Mouse (Mus musculus) neural tube, embryonic 14.5 days (tissue): ENCODE data around the gene Cd99l2. TPM values are rescaled to one million over a fixed set of nuclear protein-coding genes. Genes with fewer than 3 reads are reported as not detected.
A peak's percentile ranks its signal among the peaks of the same experiment; 100 is the strongest.
"Not testable (repeated sequence)": the region's sequence is repeated elsewhere in the genome, so short reads cannot be mapped to it uniquely, and the experiment has no call there.

Experiments used
- ATAC-seq: fragments of 200-750 bp; cut with Nextera tagmentation; 2 replicates; pipeline ENCODE4 v1.8.0; 2017; ENCODE audit warnings: low read depth, mild to moderate bottlenecking, moderate TSS enrichment, moderate library complexity
- H3K27ac ChIP-seq: fragments of 300-500 bp; sonication (generic); 2 replicates; pipeline ENCODE4 v1.5.1; 2014; ENCODE audit warnings: low read depth, mild to moderate bottlenecking, control low read depth, low read length, moderate library complexity, mixed read lengths
- H3K27me3 ChIP-seq: fragments of 300-500 bp; sonication (generic); 2 replicates; pipeline ENCODE4 v1.6.1; 2014; ENCODE audit warnings: low read length; ENCODE audit not compliant: control insufficient read depth, insufficient read depth
- H3K36me3 ChIP-seq: fragments of 300-500 bp; sonication (generic); 2 replicates; pipeline ENCODE4 v1.6.1; 2014; ENCODE audit warnings: low read length, mixed read lengths; ENCODE audit not compliant: control insufficient read depth, insufficient read depth
- H3K4me1 ChIP-seq: fragments of 300-500 bp; sonication (generic); 2 replicates; pipeline ENCODE4 v1.6.1; 2014; ENCODE audit warnings: low read length; ENCODE audit not compliant: control insufficient read depth, insufficient read depth
- H3K4me2 ChIP-seq: fragments of 300-500 bp; sonication (generic); 2 replicates; pipeline ENCODE4 v1.6.1; 2014; ENCODE audit warnings: mild to moderate bottlenecking, low read depth, low read length, control low read depth
- H3K4me3 ChIP-seq: fragments of 300-500 bp; sonication (generic); 2 replicates; pipeline ENCODE4 v1.5.1; 2014; ENCODE audit warnings: low read depth, low read length, control low read depth, mixed read lengths
- H3K9ac ChIP-seq: fragments of 300-500 bp; sonication (generic); replicated peaks from 2 replicates; pipeline ENCODE4 v1.6.1; 2014; ENCODE audit warnings: low read depth, mild to moderate bottlenecking, control low read depth, low read length, mixed read lengths
- H3K9me3 ChIP-seq: fragments of 300-500 bp; sonication (generic); 2 replicates; pipeline ENCODE4 v1.6.1; 2016; ENCODE audit warnings: low read length; ENCODE audit not compliant: control insufficient read depth
- WGBS: fragments of 180-500 bp; shearing (Covaris S2); extraction: QIAGEN DNeasy Blood & Tissue Kit; methylation state at CpG from one replicate; pipeline ENCODE4 v1.1.7; 2014; 5-methylcytosine and 5-hydroxymethylcytosine counted together
- polyA plus RNA-seq: library from polyadenylated mRNA; unstranded; fragments of >200 nt; fragmentation: Nextera tagmentation; extraction: Ambion mirVana; gene quantifications from 2 replicates; pipeline ENCODE4 v1.2.1, GENCODE M21; 2014

Cd99l2 gene
- polyA plus RNA-seq, 1 experiment from 2014 or later: 69.9 TPM

GRCm38 (mm10) chrX:71524310-71524709 lies 31.7 kb upstream of the Cd99l2 start:
- Histone ChIP-seq H3K36me3 (no peaks in the 10 kb centered on the region), H3K9me3 (no peaks in the 10 kb centered on the region), H3K4me1 (0 out of 2 replicates have a peak, but pooled peaks cover 2% of the 10 kb centered on the region), H3K4me2 (no peak overlapping the region), H3K4me3 (no peak overlapping the region), H3K27ac (no peak overlapping the region), H3K27me3 (no peaks in the 10 kb centered on the region), H3K9ac (no peak overlapping the region)
- 80% methylated on average over 2 of the region's 2 CpGs for WGBS
- ATAC-seq: no peak

- no peaks in the 10 kb centered on the region for H3K27me3 ChIP-seq
- no peak overlapping the region for H3K27ac ChIP-seq
- ATAC-seq: no peak
- 87% methylated on average over 3 of the region's 3 CpGs for WGBS
- no peak overlapping the region for H3K4me3 ChIP-seq
- H3K4me1 ChIP-seq: no peaks in the 10 kb centered on the region
- H3K9me3 ChIP-seq: no peaks in the 10 kb centered on the region
- no peaks in the 10 kb centered on the region for H3K36me3 ChIP-seq
- no peak overlapping the region for H3K4me2 ChIP-seq
- no peak overlapping the region for H3K9ac ChIP-seq
Measured at GRCm38 (mm10) chrX:71522889-71523288, 30.2 kb upstream of the Cd99l2 start.

- H3K36me3 ChIP-seq: no peaks in the 10 kb centered on the region
- no peaks in the 10 kb centered on the region for H3K4me1 ChIP-seq
- WGBS: 90% methylated on average over 4 of the region's 4 CpGs
- H3K27ac ChIP-seq: no peak overlapping the region
- H3K9me3 ChIP-seq: no peaks in the 10 kb centered on the region
- no peak overlapping the region for H3K9ac ChIP-seq
- ATAC-seq: no peak
- H3K4me2 ChIP-seq: no peak overlapping the region
- no peak overlapping the region for H3K4me3 ChIP-seq
- no peaks in the 10 kb centered on the region for H3K27me3 ChIP-seq
Measured at GRCm38 (mm10) chrX:71519252-71519651, 26.6 kb upstream of the Cd99l2 start.

DNA sequence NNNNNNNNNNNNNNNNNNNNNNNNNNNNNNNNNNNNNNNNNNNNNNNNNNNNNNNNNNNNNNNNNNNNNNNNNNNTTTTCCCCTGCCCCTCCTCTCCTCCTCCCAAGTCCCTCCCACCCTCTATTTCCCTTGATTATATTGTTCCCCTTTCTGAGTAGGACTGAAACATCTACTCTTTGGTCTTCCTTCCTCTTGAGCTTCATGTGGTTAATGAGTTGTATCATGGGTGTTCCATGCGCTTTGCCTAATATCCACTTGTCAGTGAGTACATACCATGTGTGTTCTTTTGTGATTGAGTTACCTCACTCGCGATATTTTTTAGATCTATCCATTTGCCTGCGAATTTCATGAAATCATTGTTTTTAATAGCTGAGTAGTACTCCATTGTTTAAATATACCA lies 13.9 kb upstream of the Cd99l2 start:
- not testable (repeated sequence) for H3K9ac ChIP-seq, H3K4me1 ChIP-seq, H3K4me2 ChIP-seq, H3K9me3 ChIP-seq, H3K4me3 ChIP-seq, ATAC-seq, H3K36me3 ChIP-seq, H3K27me3 ChIP-seq, H3K27ac ChIP-seq
- 89% methylated on average over 4 of the region's 4 CpGs for WGBS

DNA sequence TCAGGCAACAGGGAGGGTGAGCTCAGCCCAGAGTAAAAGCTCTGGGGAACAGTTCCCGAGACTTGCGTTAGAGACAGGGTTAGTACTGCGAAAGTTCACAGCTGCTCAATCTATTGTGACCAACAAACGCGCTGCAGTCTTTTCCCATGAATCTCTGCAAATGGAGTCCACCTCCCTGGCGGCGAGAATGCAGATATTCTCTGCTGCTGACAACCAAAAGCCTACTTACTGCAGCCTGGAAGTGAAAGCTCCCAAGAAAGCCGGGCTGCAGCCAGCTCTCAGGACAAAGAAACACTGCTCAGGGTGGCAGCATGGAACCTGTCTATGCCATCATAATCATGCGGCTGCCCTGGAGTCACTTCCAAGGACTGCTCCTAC lies 619 bp upstream of the Cd99l2 start:
- H3K4me3 ChIP-seq: peak overlapping the region; percentile 42
- peak overlapping the region; percentile 41; the same call in 1 of the 2 replicates for H3K9ac ChIP-seq
- no peaks in the 10 kb centered on the region for H3K9me3 ChIP-seq
- H3K4me2 ChIP-seq: peak overlapping the region; percentile 61
- peak overlapping the region; percentile 88 for H3K27ac ChIP-seq
- H3K27me3 ChIP-seq: no peaks in the 10 kb centered on the region
- H3K4me1 ChIP-seq: peaks cover 2% of the 10 kb centered on the region; the same call in 1 of the 2 replicates
- 24% methylated on average over 9 of the region's 9 CpGs for WGBS
- peak; percentile 55 for ATAC-seq
- H3K36me3 ChIP-seq: no peaks in the 10 kb centered on the region

- peak; percentile 81; the same call in 1 of the 2 replicates for ATAC-seq
- no peaks in the 10 kb centered on the region for H3K27me3 ChIP-seq
- H3K4me3 ChIP-seq: peak overlapping the region; percentile 42
- H3K9ac ChIP-seq: peak overlapping the region; percentile 41
- peak overlapping the region; percentile 61 for H3K4me2 ChIP-seq
- H3K4me1 ChIP-seq: peaks cover 2% of the 10 kb centered on the region; the same call in 1 of the 2 replicates
- no peaks in the 10 kb centered on the region for H3K36me3 ChIP-seq
- H3K27ac ChIP-seq: peak overlapping the region; percentile 88
- WGBS: 12% methylated on average over 7 of the region's 17 CpGs
- H3K9me3 ChIP-seq: no peaks in the 10 kb centered on the region
Measured at GRCm38 (mm10) chrX:71491931-71492633, 567 bp downstream of the Cd99l2 start.

DNA sequence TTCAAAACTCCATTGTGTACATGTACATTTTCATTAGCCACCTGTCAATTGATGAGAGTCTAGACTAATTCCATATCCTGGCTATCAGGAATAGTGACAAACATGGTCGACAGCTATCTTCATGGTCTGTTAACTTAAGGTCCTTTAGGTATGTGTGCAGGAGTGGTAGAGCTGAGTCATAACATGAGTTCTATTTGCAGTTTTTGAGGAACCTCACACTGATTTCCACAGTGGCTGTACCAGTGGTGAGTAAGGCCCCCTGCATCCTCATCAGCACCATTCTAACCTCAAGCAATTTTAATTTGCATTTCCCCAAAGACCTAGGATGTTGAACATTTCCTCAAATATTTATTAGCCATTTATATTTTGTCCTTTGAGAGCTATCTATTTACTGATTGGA lies 3.3 kb downstream of the Cd99l2 start:
- H3K27ac ChIP-seq: no peak overlapping the region
- no peaks in the 10 kb centered on the region for H3K36me3 ChIP-seq
- WGBS: 85% methylated on average over 1 of the region's 1 CpGs
- H3K4me3 ChIP-seq: no peak overlapping the region
- ATAC-seq: no peak
- no peaks in the 10 kb centered on the region for H3K9me3 ChIP-seq
- H3K27me3 ChIP-seq: no peaks in the 10 kb centered on the region
- H3K4me2 ChIP-seq: no peak overlapping the region
- peaks cover 2% of the 10 kb centered on the region; the same call in 1 of the 2 replicates for H3K4me1 ChIP-seq
- H3K9ac ChIP-seq: no peak overlapping the region

DNA sequence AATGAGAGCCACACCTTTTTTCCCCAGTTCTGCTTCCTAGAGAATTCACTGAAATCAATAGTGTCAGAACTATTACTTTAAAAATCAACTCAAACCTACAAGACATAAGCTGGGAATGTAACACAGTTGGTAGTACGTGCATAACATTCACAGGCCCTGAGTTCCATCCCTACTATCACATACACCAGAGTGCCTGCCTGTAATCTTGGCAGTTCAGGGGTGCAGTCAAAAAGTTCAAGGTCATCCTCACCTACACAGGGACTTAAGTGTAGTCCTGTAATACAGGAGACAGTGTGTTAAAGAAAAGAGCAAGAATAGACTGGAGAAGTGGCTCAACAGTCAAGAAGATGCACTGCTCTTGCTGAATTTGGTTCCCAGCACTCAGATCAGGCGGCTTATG lies 10.4 kb downstream of the Cd99l2 start:
- Histone ChIP-seq H3K27ac (no peak overlapping the region), H3K4me3 (no peak overlapping the region), H3K9ac (no peak overlapping the region), H3K9me3 (no peaks in the 10 kb centered on the region), H3K4me2 (no peak overlapping the region), H3K36me3 (no peaks in the 10 kb centered on the region), H3K27me3 (no peaks in the 10 kb centered on the region), H3K4me1 (no peaks in the 10 kb centered on the region)
- WGBS: 88% methylated on average over 2 of the region's 2 CpGs
- no peak for ATAC-seq

DNA sequence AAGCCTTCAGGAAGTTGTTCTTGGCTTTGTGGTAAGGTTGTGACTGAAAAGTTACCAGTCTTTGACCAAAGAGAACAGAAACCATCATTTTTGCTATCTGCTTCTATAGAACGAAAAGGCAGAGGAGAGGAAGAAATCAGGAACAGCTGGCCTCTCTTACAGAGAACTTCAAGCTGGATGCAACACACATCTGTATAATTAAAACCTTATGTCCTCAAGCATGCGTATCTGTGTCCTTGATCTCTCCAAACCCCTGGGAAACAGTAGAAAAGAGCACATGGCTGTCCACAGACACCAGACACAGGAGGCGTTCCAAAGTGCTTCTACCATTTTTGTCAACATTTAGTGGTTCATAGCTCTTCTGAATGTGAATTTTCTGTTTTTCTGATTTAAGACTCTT lies 16.7 kb downstream of the Cd99l2 start:
- Histone ChIP-seq H3K27me3 (no peaks in the 10 kb centered on the region), H3K36me3 (no peaks in the 10 kb centered on the region), H3K4me3 (no peak overlapping the region), H3K4me1 (no peaks in the 10 kb centered on the region), H3K9ac (no peak overlapping the region), H3K9me3 (no peaks in the 10 kb centered on the region), H3K4me2 (no peak overlapping the region), H3K27ac (no peak overlapping the region)
- no peak for ATAC-seq
- 87% methylated on average over 3 of the region's 3 CpGs for WGBS
